Mouse (Mus musculus) embryonic facial prominence, embryonic 11.5 days (tissue): Measurements from ENCODE around the gene Pde11a. TPM values are rescaled to one million over a fixed set of nuclear protein-coding genes. Genes with fewer than 3 reads are reported as not detected.
"Not testable (repeated sequence)": the region's sequence is repeated elsewhere in the genome, so short reads cannot be mapped to it uniquely, and the experiment has no call there.

ENCODE experiments used
- ATAC-seq: fragments of 200-750 bp; cut with Nextera tagmentation; replicated peaks from 2 replicates; pipeline ENCODE4 v1.8.0; 2017; ENCODE audit warnings: low read depth; ENCODE audit not compliant: insufficient number of reproducible peaks, low FRiP score, low TSS enrichment
- DNase-seq: peaks from one replicate; pipeline ENCODE4 v3.0.0-alpha.2; 2015; ENCODE audit warnings: low spot score
- H3K27ac ChIP-seq: fragments of 300-500 bp; sonication (generic); replicated peaks from 2 replicates; pipeline ENCODE4 v1.5.1; 2014; ENCODE audit warnings: mild to moderate bottlenecking, low read depth, low read length, control low read depth
- H3K27me3 ChIP-seq: fragments of 300-500 bp; sonication (generic); 2 replicates; pipeline ENCODE4 v1.6.1; 2014; ENCODE audit warnings: mild to moderate bottlenecking, low read length, moderate library complexity, mixed read lengths; ENCODE audit not compliant: control insufficient read depth, insufficient read depth
- H3K36me3 ChIP-seq: fragments of 300-500 bp; sonication (generic); replicated peaks from 2 replicates; pipeline ENCODE4 v1.6.1; 2014; ENCODE audit warnings: low read depth, mild to moderate bottlenecking, low read length, moderate library complexity, mixed read lengths; ENCODE audit not compliant: control insufficient read depth, insufficient read depth
- H3K4me1 ChIP-seq: fragments of 300-500 bp; sonication (generic); 2 replicates; pipeline ENCODE4 v1.6.1; 2014; ENCODE audit warnings: low read length, mixed read lengths; ENCODE audit not compliant: control insufficient read depth, insufficient read depth
- H3K4me2 ChIP-seq: fragments of 300-500 bp; sonication (generic); 2 replicates; pipeline ENCODE4 v1.6.1; 2014; ENCODE audit warnings: low read depth, mild to moderate bottlenecking, control low read depth, low read length, moderate library complexity
- H3K4me3 ChIP-seq: fragments of 300-500 bp; sonication (generic); 2 replicates; pipeline ENCODE4 v1.5.1; 2014; ENCODE audit warnings: low read depth, low read length, control low read depth
- H3K9ac ChIP-seq: fragments of 300-500 bp; sonication (generic); replicated peaks from 2 replicates; pipeline ENCODE4 v1.6.1; 2014; ENCODE audit warnings: mild to moderate bottlenecking, control low read depth, low read length
- H3K9me3 ChIP-seq: fragments of 300-500 bp; sonication (generic); replicated peaks from 2 replicates; pipeline ENCODE4 v1.6.1; 2016; ENCODE audit warnings: mild to moderate bottlenecking, low read length, inconsistent platforms, mixed read lengths; ENCODE audit not compliant: control insufficient read depth
- WGBS: fragments of 180-500 bp; shearing (Covaris S2); extraction: QIAGEN DNeasy Blood & Tissue Kit; methylation state at CpG from one replicate; pipeline ENCODE4 v1.1.7; 2014; 5-methylcytosine and 5-hydroxymethylcytosine counted together
- polyA plus RNA-seq: library from polyadenylated mRNA; unstranded; fragments of >200 nt; fragmentation: Nextera tagmentation; extraction: Ambion mirVana; gene quantifications from 2 replicates; pipeline ENCODE4 v1.2.1, GENCODE M21; 2014

Gene Pde11a
- polyA plus RNA-seq, 1 experiment from 2014 or later = 0.28 TPM

- H3K4me3 ChIP-seq = peak within 1 kb of the TSS; percentile 38
- H3K27ac ChIP-seq, H3K9me3 ChIP-seq, H3K27me3 ChIP-seq, H3K4me1 ChIP-seq, H3K36me3 ChIP-seq: not testable (repeated sequence)
- peak within 1 kb of the TSS; percentile 59 for H3K9ac ChIP-seq
- DNase-seq (peak; percentile 93), ATAC-seq (peak; percentile 44; the same call in 1 of the 2 replicates)
- WGBS = 4% methylated on average over 28 of the region's 34 CpGs
- H3K4me2 ChIP-seq = peak within 1 kb of the TSS; percentile 57
Observed at GRCm38 (mm10) chr2:75981440-75982081, 357.0 kb downstream of the Pde11a start, which contains the start of gene Ttc30a1. Ttc30a1 (minus strand) TSS chr2:75981967.

GRCm38 (mm10) chr2:75980933-75981439 lies 357.6 kb downstream of the Pde11a start:
- H3K4me2 ChIP-seq = peak overlapping the region; percentile 57
- H3K9ac ChIP-seq, H3K27ac ChIP-seq, H3K36me3 ChIP-seq, H3K4me3 ChIP-seq, H3K4me1 ChIP-seq, DNase-seq, H3K27me3 ChIP-seq, H3K9me3 ChIP-seq: not testable (repeated sequence)
- 98% methylated on average over 12 of the region's 13 CpGs for WGBS
- 0 out of 2 replicates have a peak, but pooled peaks have one; percentile 6 for ATAC-seq

GRCm38 (mm10) chr2:75977752-75978368 lies 360.7 kb downstream of the Pde11a start, which contains the start of gene Ttc30a2:
Ttc30a2 (minus strand) TSS chr2:75978170.
- not testable (repeated sequence) for H3K9me3 ChIP-seq, H3K9ac ChIP-seq, H3K4me1 ChIP-seq, H3K4me3 ChIP-seq, H3K27me3 ChIP-seq, H3K36me3 ChIP-seq, DNase-seq, H3K4me2 ChIP-seq, H3K27ac ChIP-seq
- WGBS = 25% methylated on average over 17 of the region's 24 CpGs
- ATAC-seq = 0 out of 2 replicates have a peak, but pooled peaks have one; percentile 54

GRCm38 (mm10) chr2:75976070-75976469 lies 362.5 kb downstream of the Pde11a start:
- H3K4me1 ChIP-seq, H3K27me3 ChIP-seq, H3K9me3 ChIP-seq, H3K9ac ChIP-seq, ATAC-seq, H3K27ac ChIP-seq, H3K36me3 ChIP-seq, H3K4me3 ChIP-seq, DNase-seq, H3K4me2 ChIP-seq: not testable (repeated sequence)
- WGBS = 85% methylated on average over 2 of the region's 2 CpGs

GRCm38 (mm10) chr2:75974131-75974530 lies 364.4 kb downstream of the Pde11a start:
- H3K4me2 ChIP-seq = no peak overlapping the region
- 63% methylated on average over 9 of the region's 9 CpGs for WGBS

GRCm38 (mm10) chr2:75964972-75965371 lies 373.6 kb downstream of the Pde11a start:
- no peaks in the 10 kb centered on the region for H3K9me3 ChIP-seq
- WGBS = 29% methylated on average over 5 of the region's 5 CpGs
- H3K27ac ChIP-seq = no peak overlapping the region
- no peak overlapping the region for H3K9ac ChIP-seq
- H3K4me1 ChIP-seq = peaks cover 3% of the 10 kb centered on the region; the same call in 1 of the 2 replicates
- H3K4me2 ChIP-seq = peak overlapping the region; percentile 22
- H3K27me3 ChIP-seq = no peaks in the 10 kb centered on the region
- H3K4me3 ChIP-seq = no peak overlapping the region
- ATAC-seq = no peak
- H3K36me3 ChIP-seq = no peaks in the 10 kb centered on the region
- peak; percentile 83 for DNase-seq

More at GRCm38 (mm10) chr2:75974131-75974530, 364.4 kb downstream of the Pde11a start:
- no peaks in the 10 kb centered on the region for H3K9me3 ChIP-seq
- no peaks in the 10 kb centered on the region for H3K36me3 ChIP-seq
- H3K27ac ChIP-seq = no peak overlapping the region
- no peaks in the 10 kb centered on the region for H3K4me1 ChIP-seq
- ATAC-seq (no peak), DNase-seq (no peak)
- no peak overlapping the region for H3K4me3 ChIP-seq
- H3K27me3 ChIP-seq = no peaks in the 10 kb centered on the region
- no peak overlapping the region for H3K9ac ChIP-seq

- Histone ChIP-seq H3K36me3 (no peaks in the 10 kb centered on the region), H3K27me3 (no peaks in the 10 kb centered on the region), H3K4me1 (peaks cover 3% of the 10 kb centered on the region; the same call in 1 of the 2 replicates), H3K4me3 (no peak overlapping the region), H3K4me2 (peak overlapping the region; percentile 22), H3K9me3 (no peaks in the 10 kb centered on the region), H3K27ac (no peak overlapping the region), H3K9ac (no peak overlapping the region)
- DNase-seq (peak; percentile 78), ATAC-seq (no peak)
- WGBS = 18% methylated on average over 14 of the region's 14 CpGs
Observed at GRCm38 (mm10) chr2:75964512-75964911, 374.1 kb downstream of the Pde11a start.

GRCm38 (mm10) chr2:75964051-75964450 lies 374.5 kb downstream of the Pde11a start:
- ATAC-seq = no peak
- H3K4me2 ChIP-seq = no peak overlapping the region
- no peak overlapping the region for H3K4me3 ChIP-seq
- no peaks in the 10 kb centered on the region for H3K36me3 ChIP-seq
- no peak overlapping the region for H3K9ac ChIP-seq
- H3K27ac ChIP-seq = no peak overlapping the region
- peaks cover 3% of the 10 kb centered on the region; the same call in 1 of the 2 replicates for H3K4me1 ChIP-seq
- no peaks in the 10 kb centered on the region for H3K9me3 ChIP-seq
- no peaks in the 10 kb centered on the region for H3K27me3 ChIP-seq
- WGBS = 69% methylated on average over 5 of the region's 5 CpGs
- DNase-seq = no peak
